Mouse (Mus musculus) left cerebral cortex, postnatal 25 days (tissue): Measurements from ENCODE around the gene Olfr1246. TPM values are rescaled to one million over a fixed set of nuclear protein-coding genes. Genes with fewer than 3 reads are reported as not detected.
"Not testable (repeated sequence)": the region's sequence is repeated elsewhere in the genome, so short reads cannot be mapped to it uniquely, and the experiment has no call there.

Source experiments
- DNase-seq, 2 experiments: peaks; one replicate each; pipeline ENCODE4 v3.0.0; 2022; ENCODE audit warnings: low spot score in 2 of 2, mixed read lengths in 1 of 2
- intact Hi-C: fragments of 180-260 bp; cut with DNase I; formaldehyde crosslinking; loops from one replicate; pipeline ENCODE4 v1.15.1; 2025
- total RNA-seq, 2 experiments: library from RNA; stranded (reverse); gene quantifications; 2 replicates each; pipeline ENCODE4 v1.2.3; 2021

Olfr1246 gene
- total RNA-seq = not detected

- no peak for DNase-seq
- intact Hi-C loops = no loop called here
These were observed at the start of gene Olfr1246 for GRCm38 (mm10) chr2:89593057-89593456. Gene Olfr1246, minus strand, starts transcription at chr2:89593157.

- no peak for DNase-seq
- intact Hi-C loops = no loop called here
These were observed 41.9 kb upstream of the Olfr1246 start, which contains the start of gene Olfr1249 for GRCm38 (mm10) chr2:89634883-89635282. Gene Olfr1249, minus strand, starts transcription at chr2:89634983.

- intact Hi-C loops, DNase-seq: not testable (repeated sequence)
These were observed 25.2 kb upstream of the Olfr1246 start, which contains the start of gene Olfr1248 for GRCm38 (mm10) chr2:89618145-89618544. Gene Olfr1248, minus strand, starts transcription at chr2:89618245.

GRCm38 (mm10) chr2:89614030-89614429 lies 21.1 kb upstream of the Olfr1246 start, which contains the start of gene Olfr1247:
Gene Olfr1247, minus strand, starts transcription at chr2:89614130.
- intact Hi-C loops = no loop called here
- no peak for DNase-seq

GRCm38 (mm10) chr2:89578347-89578746 lies 14.6 kb downstream of the Olfr1246 start, which contains the start of gene Olfr1245:
Gene Olfr1245, minus strand, starts transcription at chr2:89578447.
- intact Hi-C loops = no loop called here
- no peak for DNase-seq

- intact Hi-C loops, DNase-seq: not testable (repeated sequence)
These were observed 30.3 kb downstream of the Olfr1246 start for GRCm38 (mm10) chr2:89562706-89563105.

- peak in 1 of 2 experiments; percentile 6 for DNase-seq
- intact Hi-C loops = loop anchor here (5.0 kb wide), 1 partner anchor 1187 kb away; no protein-coding TSS in a partner anchor
These were observed 48.4 kb downstream of the Olfr1246 start for GRCm38 (mm10) chr2:89544516-89544915.

GRCm38 (mm10) chr2:89539923-89540322 lies 53.0 kb downstream of the Olfr1246 start:
- intact Hi-C loops = loop anchor here (5.0 kb wide), 1 partner anchor 1183 kb away; no protein-coding TSS in a partner anchor
- DNase-seq = peak in 1 of 2 experiments; percentile 81

Other genes starting within 250 kb of the Olfr1246 start
- gene Olfr1234, start 228.3 kb downstream of the Olfr1246 start, total RNA-seq = not detected
- gene Olfr1238, start 183.5 kb downstream of the Olfr1246 start, total RNA-seq = not detected
- not detected for gene Olfr1239, start 172.8 kb downstream of the Olfr1246 start, total RNA-seq
- gene Olfr1240, start 150.2 kb downstream of the Olfr1246 start, total RNA-seq = not detected
- not detected for gene Olfr1241, start 106.0 kb downstream of the Olfr1246 start, total RNA-seq
- gene Olfr1242, start 94.8 kb downstream of the Olfr1246 start, total RNA-seq = not detected
- not detected for gene Olfr1243, start 61.7 kb downstream of the Olfr1246 start, total RNA-seq
- gene Olfr1245, start 14.7 kb downstream of the Olfr1246 start, total RNA-seq = not detected
- gene Olfr1247, start 21.0 kb upstream of the Olfr1246 start, total RNA-seq = under 1 TPM in 1 of 2 experiments, not detected in 1; 0.14 TPM
- not detected for gene Olfr1248, start 25.1 kb upstream of the Olfr1246 start, total RNA-seq
- not detected for gene Olfr1249, start 41.8 kb upstream of the Olfr1246 start, total RNA-seq
- gene Olfr1250, start 68.3 kb upstream of the Olfr1246 start, total RNA-seq = not detected
- gene Olfr1251, start 78.8 kb upstream of the Olfr1246 start, total RNA-seq = not detected
- gene Olfr1252, start 131.9 kb upstream of the Olfr1246 start, total RNA-seq = not detected
- gene Olfr1253, start 163.9 kb upstream of the Olfr1246 start, total RNA-seq = not detected
- not detected for gene Olfr1254, start 200.5 kb upstream of the Olfr1246 start, total RNA-seq
- gene Olfr1255, start 218.9 kb upstream of the Olfr1246 start, total RNA-seq = not detected
- gene Olfr1256, start 248.4 kb upstream of the Olfr1246 start, total RNA-seq = under 1 TPM in 1 of 2 experiments, not detected in 1; 0.05 TPM